Mouse (Mus musculus): Measurements from ENCODE around the gene Tmem104.

Gene Tmem104

GRCm38 (mm10) chr11:115232889-115233288 lies 45.6 kb downstream of the Tmem104 start:
- DNase-seq: no peak

DNA sequence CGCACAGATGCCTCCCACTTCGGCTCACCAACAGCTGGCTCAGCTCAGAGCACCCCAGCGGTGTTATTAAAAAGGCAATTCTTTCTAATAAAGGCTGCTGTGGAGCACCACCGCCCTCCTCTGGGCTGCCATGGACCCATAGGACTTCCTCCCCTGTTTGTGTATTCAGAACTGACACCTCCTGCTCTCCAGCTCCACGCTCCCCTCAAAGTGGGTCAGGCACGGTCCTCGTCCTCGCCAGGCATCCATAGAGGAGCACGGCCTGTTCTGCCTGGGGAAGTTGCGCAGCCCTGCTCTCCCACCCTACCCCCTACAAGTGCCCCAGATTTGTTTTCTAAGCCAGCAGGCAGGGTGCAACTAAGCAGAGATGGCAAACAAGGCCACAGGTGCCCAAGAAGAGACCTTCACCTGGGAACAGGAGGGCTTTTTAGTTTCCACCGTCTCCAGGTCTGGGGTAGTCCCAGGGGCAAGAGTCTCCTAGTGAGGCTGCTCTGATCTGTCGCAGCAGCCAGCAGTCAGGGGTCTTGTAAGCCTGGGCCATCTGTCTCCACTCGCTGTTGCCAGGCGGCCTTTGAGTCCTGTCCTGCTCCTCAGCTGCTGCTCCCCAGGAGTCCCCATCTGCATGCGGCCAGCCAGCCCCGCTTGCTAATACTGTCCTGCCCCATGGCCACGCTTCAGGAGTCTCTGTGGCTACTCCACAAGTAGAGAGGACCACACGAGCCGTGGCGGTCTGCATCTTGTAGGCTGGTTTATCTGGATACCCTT lies 46.4 kb downstream of the Tmem104 start:
- DNase-seq: peak; percentile 69 to 85

GRCm38 (mm10) chr11:115234320-115235044 lies 47.2 kb downstream of the Tmem104 start:
- peak; percentile 75 to 77 for DNase-seq

- no peak for DNase-seq
Measured at GRCm38 (mm10) chr11:115236570-115236969, 49.3 kb downstream of the Tmem104 start.

- peak; percentile 73 to 75 for DNase-seq
Measured at GRCm38 (mm10) chr11:115241402-115241801, 54.1 kb downstream of the Tmem104 start.

- DNase-seq: no peak
Measured at GRCm38 (mm10) chr11:115242746-115243145, 55.5 kb downstream of the Tmem104 start.

GRCm38 (mm10) chr11:115243783-115244182 lies 56.5 kb downstream of the Tmem104 start:
- DNase-seq: no peak

GRCm38 (mm10) chr11:115244840-115245239 lies 57.6 kb downstream of the Tmem104 start:
- no peak for DNase-seq

- peak; percentile 74 to 75 for DNase-seq
Measured at GRCm38 (mm10) chr11:115246386-115246785, 59.1 kb downstream of the Tmem104 start.

DNA sequence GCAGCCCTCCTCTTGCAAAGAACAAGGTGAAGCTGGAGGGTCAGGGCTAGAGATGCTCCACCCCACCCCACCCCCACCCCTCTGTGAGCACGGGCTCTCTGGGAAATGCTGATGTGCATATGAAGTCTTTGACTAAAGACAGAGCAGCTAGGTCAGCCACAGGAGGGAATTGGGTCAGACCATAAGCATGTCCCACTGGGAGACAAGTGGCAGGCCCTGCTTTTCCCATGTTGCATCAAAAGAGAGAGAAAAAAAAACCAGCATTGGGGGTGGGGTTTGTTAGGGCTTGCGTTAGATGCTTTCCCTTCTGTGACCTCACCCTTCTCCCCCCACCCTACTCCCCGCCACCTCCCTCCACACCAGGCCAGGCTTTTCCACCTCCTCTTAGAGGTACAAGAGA lies 60.0 kb downstream of the Tmem104 start:
- peak in 1 of 2 experiments; percentile 34 for DNase-seq

GRCm38 (mm10) chr11:115247945-115248344 lies 60.7 kb downstream of the Tmem104 start:
- no peak for DNase-seq

DNA sequence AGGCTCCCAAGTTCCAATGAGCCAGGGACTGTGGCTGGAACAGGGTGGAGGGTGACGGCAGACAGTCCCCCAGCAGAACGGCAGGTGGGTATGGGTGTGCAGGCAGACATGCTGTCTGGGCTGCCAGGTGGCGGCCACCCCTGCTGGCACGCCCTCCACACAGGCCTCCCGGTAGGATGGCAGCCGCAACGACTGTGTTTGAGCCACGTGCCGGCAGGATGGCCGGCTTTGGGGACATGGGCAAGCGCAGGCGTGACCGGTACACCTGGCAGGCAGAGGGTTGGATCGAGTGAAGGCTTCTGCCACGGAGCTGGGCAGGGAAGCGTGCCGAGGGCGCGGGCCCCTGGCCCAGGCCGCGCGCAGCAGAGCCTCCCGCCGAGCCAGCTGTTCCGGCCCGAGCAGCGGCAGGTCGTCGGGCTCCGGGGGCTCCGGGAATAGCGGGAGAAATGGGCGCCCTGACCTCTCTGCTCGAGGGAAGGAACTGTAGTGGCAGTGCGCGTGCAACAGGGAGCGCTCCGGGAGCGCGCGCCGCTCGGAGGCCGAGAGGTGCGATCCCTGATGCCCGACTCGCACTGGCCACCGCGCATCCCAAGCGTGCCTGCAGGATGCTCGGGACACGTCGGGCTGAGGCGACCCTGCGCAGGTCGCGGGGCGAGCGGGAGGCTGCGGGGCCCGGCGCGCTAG lies 62.6 kb downstream of the Tmem104 start:
- DNase-seq: peak; percentile 63 to 70

DNA sequence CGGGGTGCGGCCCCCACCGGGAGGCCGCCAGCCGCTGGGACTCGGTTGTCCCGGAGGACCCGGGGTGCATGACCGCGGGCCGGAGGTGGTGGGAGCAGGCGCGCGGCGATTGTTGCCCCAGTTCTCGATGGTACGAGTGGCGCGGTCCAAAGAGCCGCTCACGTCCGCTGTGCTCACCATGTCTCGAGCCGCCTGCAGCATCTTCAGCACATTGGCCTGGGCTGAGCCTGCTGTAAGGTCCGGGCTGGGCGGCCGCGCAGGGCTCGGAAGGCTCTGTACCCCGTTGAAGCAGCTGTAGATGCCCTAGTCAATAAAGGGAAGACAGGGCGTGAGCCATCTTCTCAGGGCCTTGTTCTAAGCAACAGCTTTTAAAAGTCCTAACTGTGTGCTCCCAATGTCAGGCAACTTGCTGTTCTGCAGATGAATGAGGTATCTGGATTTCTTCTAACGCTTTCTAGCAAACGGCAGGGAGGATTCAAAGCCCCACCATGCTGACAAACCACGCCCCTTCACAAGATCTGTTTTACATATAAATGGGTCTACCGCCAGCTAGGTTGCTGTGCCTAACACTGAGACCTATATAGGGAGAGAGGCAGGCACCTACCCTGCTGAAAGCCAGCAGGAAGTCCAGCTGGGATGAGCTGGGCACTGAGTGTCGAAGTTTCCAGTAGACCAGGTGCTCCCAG lies 63.3 kb downstream of the Tmem104 start:
- no peak for DNase-seq

GRCm38 (mm10) chr11:115251258-115251657 lies 64.0 kb downstream of the Tmem104 start:
- DNase-seq: no peak

DNA sequence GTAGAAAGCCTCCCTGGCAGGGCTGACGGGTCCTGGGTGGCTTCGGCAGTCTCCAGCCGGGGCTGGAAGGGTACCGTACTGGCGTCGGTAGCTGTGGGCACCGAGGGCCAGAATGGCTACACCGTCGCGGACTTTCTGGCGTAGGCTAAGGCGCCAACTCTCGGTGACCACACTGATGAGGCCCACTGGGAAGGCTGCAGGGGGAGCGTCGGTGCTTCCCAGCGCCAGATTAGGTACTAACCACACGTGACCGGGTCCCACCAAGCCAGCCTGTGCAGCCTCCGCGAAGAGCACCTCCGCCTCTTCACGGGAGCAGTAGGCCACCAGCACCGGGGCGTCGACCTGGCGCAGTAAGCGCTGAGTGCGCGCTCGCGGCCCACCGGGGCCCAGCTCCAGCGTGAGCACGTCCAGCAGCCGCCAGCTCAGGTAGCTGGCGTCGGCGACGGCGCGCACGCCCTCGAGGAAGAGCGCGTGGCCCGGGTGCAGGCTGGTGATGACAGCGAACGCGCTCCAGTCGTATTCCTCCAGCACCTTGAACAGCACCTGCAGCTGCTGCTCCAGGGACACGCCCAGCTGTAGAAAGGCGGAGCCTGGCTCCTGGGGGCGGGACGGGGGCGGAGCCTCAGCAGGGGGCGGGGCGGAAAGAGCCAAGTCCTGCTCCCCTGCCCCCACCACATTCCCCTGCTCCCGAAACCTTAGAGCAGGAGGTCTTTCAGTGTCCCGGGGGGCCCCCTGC lies 70.7 kb downstream of the Tmem104 start:
- DNase-seq: no peak

DNA sequence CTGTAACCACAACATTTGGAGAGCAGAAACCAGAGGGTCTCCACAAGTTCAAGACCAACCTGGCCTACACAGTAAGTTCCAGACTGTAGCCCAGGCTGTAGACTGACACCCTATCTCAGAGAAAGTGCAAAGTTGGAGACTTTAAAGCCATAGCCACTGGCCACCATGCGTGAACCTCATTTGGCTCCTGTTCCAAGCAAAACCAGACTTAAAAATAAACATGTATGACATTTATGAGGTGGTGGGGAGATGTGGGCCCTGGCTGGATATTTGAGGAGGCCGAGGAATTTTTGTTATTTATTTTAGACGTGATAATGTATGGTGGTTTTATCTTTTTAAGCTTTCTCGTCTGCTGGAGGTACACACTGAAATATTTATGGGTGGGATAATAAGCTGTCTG lies 71.8 kb downstream of the Tmem104 start:
- DNase-seq: no peak

DNA sequence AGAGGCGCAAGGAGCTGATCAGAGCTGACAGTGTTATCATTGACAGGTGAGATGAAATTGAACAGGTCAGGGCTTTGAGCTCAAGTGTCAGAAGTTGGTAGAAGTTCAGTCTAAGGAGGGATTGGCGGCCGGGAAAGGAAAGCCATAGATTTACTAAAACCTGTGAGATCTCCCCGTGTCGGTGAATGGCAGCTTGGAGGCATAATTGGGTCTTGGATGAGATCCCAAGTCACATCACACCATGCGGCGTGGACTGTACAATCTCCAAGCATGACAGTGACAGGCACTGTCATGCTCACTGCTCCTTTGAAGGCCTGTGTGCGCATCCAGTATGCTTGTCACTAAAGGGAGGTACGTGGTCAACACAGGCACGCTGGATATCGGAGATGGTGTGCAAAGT lies 75.7 kb downstream of the Tmem104 start:
- DNase-seq: peak; percentile 80 to 81

DNA sequence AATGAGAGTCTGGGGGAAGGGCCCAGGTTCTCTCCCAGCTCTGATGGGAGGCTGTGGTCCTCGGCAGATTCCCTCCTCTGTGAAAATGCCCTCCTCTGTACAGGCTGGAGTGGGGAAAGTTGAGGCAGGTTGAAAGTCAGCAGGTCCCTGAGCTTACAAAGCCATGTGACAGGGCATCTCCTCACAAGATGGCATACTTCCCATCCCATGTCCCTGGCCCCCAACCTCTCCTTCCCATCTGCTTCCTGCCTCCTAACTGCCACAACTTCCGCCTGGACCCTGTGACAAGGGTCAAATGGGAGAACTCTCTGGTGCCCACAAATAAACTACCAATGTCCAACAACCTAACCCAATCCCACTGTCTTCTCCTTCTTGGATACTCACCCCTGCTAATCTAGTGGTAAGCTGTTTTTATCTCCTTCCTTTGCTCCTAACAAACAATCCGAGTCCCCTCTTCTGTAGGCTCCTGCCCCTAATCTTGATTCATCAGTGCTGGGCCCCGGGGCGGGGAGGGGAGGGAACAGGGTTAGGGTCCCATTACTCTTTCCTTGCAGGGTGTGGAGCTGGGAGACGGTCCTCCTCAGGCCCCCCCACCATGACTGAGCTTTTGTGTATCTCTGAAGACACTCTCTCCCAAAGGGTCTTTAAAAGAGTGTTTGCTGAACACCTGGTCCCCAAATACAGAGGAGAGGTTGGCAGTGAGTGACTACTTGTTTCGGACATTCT lies 77.0 kb downstream of the Tmem104 start:
- DNase-seq: peak in 1 of 2 experiments; percentile 54

- DNase-seq: peak; percentile 74 to 80
Measured at GRCm38 (mm10) chr11:115264862-115265668, 77.8 kb downstream of the Tmem104 start.

- DNase-seq: peak; percentile 60 to 67
Measured at GRCm38 (mm10) chr11:115265771-115266399, 78.6 kb downstream of the Tmem104 start.

All from cerebellum, postnatal 10 days (tissue).